Mouse (Mus musculus) T-helper 1 cell (primary cell): Measurements from ENCODE around the gene Camsap2.

Experiments used
- in situ Hi-C: fragments of 300-600 bp; cut with MboI, MseI; formaldehyde crosslinking; loops from one replicate; pipeline ENCODE4 v1.15.1; 2025; ENCODE audit warnings: high pct_unique_total_duplicates

Gene Camsap2

GRCm38 (mm10) chr1:136345454-136346372 is at the start of gene Camsap2:
Gene Camsap2 (minus strand): TSS chr1:136346104.
- in situ Hi-C loops: no loop called here

GRCm38 (mm10) chr1:136395073-136395472 is 49.2 kb upstream of the Camsap2 start:
- in situ Hi-C loops: no loop called here

GRCm38 (mm10) chr1:136394506-136394905 is 48.6 kb upstream of the Camsap2 start:
- in situ Hi-C loops: no loop called here

- in situ Hi-C loops: no loop called here
These were observed 41.0 kb upstream of the Camsap2 start for GRCm38 (mm10) chr1:136386914-136387313.

- in situ Hi-C loops: no loop called here
These were observed 35.7 kb upstream of the Camsap2 start for GRCm38 (mm10) chr1:136381583-136381982.

GRCm38 (mm10) chr1:136381169-136381568 is 35.3 kb upstream of the Camsap2 start:
- in situ Hi-C loops: no loop called here

- in situ Hi-C loops: no loop called here
These were observed 34.7 kb upstream of the Camsap2 start for GRCm38 (mm10) chr1:136380606-136381005.

- in situ Hi-C loops: no loop called here
These were observed 34.3 kb upstream of the Camsap2 start for GRCm38 (mm10) chr1:136380161-136380560.

GRCm38 (mm10) chr1:136379261-136379660 is 33.4 kb upstream of the Camsap2 start:
- in situ Hi-C loops: no loop called here

GRCm38 (mm10) chr1:136365986-136366385 is 20.1 kb upstream of the Camsap2 start:
- in situ Hi-C loops: loop anchor here (10.0 kb wide), 1 partner anchor 1711 kb away; no protein-coding TSS in a partner anchor

- in situ Hi-C loops: loop anchor here (10.0 kb wide), 1 partner anchor 1710 kb away; no protein-coding TSS in a partner anchor
These were observed 18.8 kb upstream of the Camsap2 start for GRCm38 (mm10) chr1:136364711-136365110.

- in situ Hi-C loops: loop anchor here (10.0 kb wide), 1 partner anchor 1708 kb away; no protein-coding TSS in a partner anchor
These were observed 17.1 kb upstream of the Camsap2 start for GRCm38 (mm10) chr1:136363035-136363434.

GRCm38 (mm10) chr1:136362567-136362966 is 16.7 kb upstream of the Camsap2 start:
- in situ Hi-C loops: loop anchor here (10.0 kb wide), 1 partner anchor 1708 kb away; no protein-coding TSS in a partner anchor

- in situ Hi-C loops: loop anchor here (10.0 kb wide), 1 partner anchor 1707 kb away; no protein-coding TSS in a partner anchor
These were observed 15.5 kb upstream of the Camsap2 start for GRCm38 (mm10) chr1:136361373-136361772.

- in situ Hi-C loops: loop anchor here (10.0 kb wide), 1 partner anchor 1706 kb away; no protein-coding TSS in a partner anchor
These were observed 15.0 kb upstream of the Camsap2 start for GRCm38 (mm10) chr1:136360909-136361308.

- in situ Hi-C loops: no loop called here
These were observed 13.0 kb upstream of the Camsap2 start for GRCm38 (mm10) chr1:136358841-136359360.

GRCm38 (mm10) chr1:136355651-136356050 is 9.7 kb upstream of the Camsap2 start:
- in situ Hi-C loops: no loop called here

- in situ Hi-C loops: no loop called here
These were observed 4.8 kb upstream of the Camsap2 start for GRCm38 (mm10) chr1:136350699-136351200.

- in situ Hi-C loops: no loop called here
These were observed 2.2 kb upstream of the Camsap2 start for GRCm38 (mm10) chr1:136348137-136348536.

GRCm38 (mm10) chr1:136347140-136347539 is 1.2 kb upstream of the Camsap2 start:
- in situ Hi-C loops: no loop called here

- in situ Hi-C loops: no loop called here
These were observed 600 bp upstream of the Camsap2 start for GRCm38 (mm10) chr1:136346373-136347035.
